Mouse (Mus musculus): ENCODE results near the gene Cdh20.

Cdh20 gene

GRCm38 (mm10) chr1:105041668-105042067, 273.3 kb downstream of the Cdh20 start:
- DNase-seq (ENCODE audit: low spot score in 2 of 2) = no peak

All from spleen, postnatal 10 days (tissue).